Mouse (Mus musculus) right cerebral cortex, postnatal 4 days (tissue): Measurements from ENCODE around the gene Gabrb3.
"Not testable (repeated sequence)": the region's sequence is repeated elsewhere in the genome, so short reads cannot be mapped to it uniquely, and the experiment has no call there.

Source experiments
- DNase-seq: peaks from one replicate; pipeline ENCODE4 v3.0.0-alpha.2; 2022

The Gabrb3 gene

DNA sequence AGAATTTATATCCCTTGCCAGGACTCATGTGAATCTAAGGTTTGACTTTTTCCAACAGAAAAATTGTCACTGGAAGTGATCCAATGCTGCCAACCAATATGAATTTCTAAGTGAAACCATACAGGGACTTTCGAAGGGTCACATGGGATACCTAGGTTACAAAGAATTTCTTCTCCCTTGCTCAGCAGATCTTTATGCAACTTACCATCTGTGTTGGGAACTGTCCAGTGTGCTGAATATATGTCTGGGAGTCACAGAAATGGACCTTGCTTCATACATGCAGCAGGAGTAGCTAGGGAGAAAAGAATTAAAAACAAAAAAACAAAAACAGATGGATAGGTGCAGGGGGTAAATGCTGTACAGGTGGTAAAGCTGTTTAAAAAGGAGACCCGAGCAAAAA is 327.3 kb downstream of the Gabrb3 start:
- no peak for DNase-seq

- no peak for DNase-seq
Observed at GRCm38 (mm10) chr7:57760466-57760865, 341.0 kb downstream of the Gabrb3 start.

DNA sequence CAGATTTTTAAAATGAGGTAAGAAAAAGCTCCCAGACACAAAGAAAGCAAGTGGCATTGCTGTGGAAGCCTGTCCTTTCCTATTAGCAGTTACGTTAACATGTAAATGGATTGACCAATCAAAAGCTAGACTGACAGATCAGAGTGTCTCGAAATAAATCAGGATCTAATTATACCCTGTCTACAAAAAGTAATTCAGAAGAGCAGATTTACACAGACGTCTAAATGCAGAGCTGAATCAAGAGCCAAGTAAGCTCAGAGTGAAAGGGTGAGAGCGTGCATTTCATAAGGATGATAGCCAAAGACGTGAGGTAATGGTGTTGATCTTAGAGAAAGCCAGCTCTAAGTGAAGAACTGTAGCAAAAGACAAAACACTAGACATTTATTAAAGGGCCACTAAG is 359.3 kb downstream of the Gabrb3 start:
- DNase-seq: no peak

DNA sequence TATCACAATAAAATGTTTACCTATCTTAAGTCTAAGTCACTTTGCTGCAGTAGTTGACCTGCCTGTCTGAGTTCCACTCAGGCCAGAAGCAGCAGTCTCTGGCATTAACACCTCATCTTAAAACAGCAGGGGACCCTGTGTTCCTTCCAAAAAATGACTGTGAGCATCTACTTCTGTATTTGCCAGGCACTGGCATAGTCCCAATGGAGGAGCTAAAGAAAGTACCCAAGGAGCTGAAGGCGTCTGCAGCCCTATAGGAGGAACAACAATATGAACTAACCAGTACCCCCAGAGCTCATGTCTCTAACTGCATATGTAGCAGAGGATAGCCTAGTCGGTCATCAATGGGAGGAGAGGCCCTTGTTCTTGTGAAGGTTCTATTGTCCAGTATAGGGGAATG is 366.6 kb downstream of the Gabrb3 start:
- not testable (repeated sequence) for DNase-seq

DNA sequence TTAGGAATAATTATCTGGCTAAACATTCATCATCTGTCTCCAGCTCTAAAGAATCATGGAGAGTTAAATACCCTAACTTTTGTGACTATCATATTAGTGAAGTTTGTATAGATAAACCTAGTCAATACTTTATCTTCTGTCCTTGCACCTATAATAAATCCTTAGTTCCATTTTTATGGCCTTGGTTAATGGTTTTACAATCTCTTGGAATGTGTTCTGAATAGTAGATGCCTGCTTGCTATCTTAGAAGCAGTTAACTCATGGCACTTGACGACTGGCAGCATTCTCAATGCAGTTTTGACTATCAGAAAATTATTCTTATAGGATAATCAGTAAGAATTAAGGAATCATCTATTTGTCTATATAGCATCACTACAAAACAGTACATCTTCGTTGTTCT is 368.0 kb downstream of the Gabrb3 start:
- no peak for DNase-seq

GRCm38 (mm10) chr7:57803266-57803665 is 383.8 kb downstream of the Gabrb3 start:
- no peak for DNase-seq

- DNase-seq: no peak
Observed at GRCm38 (mm10) chr7:57813716-57814115, 394.2 kb downstream of the Gabrb3 start.

DNA sequence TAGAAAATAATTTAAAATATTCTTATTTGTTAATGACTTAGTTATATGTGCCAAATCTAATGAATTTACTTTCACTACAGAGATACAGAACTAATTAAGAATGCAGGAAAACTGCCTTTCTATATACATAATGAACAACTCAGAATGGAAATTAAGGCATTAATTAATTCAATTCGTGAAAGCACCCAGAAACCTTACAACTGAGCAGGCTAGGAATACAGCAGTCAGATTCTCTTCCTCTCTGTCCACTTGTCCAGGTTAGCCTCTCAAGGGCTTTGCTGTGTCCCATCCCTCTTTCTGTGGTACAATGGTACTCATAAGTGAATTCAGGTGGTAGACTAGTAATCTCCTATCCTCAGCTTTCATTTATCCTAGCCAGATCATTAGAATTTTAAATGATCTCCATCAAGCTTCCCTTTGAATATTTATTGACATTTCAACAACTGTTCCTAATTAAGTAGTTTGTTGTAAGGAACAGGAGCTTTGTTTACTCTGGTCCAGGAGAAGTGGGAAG is 422.9 kb downstream of the Gabrb3 start:
- DNase-seq: no peak

DNA sequence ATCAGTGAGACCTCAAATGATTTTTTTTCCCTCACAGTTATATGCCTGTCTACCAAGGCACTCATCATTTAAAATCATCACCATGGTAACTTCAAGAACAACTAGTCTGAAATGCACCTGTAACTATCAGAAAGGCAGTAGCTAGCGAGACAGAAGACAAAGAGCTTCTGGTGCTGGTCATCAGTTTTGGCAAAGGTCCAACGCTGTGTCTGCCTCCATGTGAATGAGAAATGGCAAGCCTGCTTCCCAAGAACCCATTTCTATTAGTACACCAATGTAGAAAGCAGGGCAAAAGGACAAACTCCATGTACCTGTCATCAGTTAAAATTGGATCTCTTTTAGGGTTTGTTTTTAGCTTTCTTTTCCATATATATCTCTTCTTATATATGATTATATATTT is 448.5 kb downstream of the Gabrb3 start:
- peak; percentile 3 for DNase-seq
